In the genomic region with DNA sequence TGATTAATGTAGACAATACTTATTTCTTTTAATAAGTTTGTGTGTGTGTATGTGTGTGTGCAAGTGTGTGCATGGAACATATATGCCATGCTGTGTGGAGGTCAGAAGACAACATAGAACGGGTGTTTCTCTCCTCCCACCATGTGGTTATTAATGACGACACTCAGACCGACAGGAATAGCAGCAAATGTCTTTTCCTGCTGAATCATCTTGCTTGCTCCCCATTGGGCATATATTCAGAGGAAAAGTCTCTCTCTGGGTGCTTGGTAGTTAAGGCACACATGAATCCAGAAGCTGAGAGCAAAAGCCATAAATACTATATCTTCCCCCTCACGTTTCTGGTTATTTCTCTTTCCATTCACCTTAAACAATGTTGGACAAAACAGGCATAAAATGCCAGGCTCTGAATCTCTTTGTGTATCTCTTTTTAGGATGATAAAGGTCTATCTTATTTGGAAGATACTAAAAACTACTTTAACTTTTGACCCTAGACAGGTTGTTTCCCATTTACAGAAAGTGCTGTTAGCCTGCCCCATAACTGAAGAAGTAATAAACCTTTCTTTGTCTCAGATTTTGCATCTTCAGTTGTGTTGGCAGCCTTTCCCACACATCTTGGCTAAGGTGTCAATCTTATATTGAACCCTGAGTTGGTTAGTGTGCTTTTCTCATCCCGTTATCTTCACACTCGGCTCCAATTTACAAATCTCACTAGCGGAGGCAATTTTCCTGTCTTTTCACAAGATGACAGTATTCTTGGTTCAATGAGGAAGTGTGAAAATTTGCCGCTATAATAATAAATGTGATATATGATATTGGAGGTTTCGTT, we compare ENCODE assay signal across 19 mouse cellular contexts.
"Had no signal": no experiment of that assay in that cellular context is flagged by ENCODE, and none has a peak within 500 bp of the region (broad histone marks: within the 10 kb centered on the region; RNA-seq: fewer than 3 reads in every experiment).

No protein-coding gene starts in this region.

- H3K9me3 ChIP-seq: liver, embryonic 15.5 days; lung, embryonic 15.5 days; megakaryocyte, embryonic 14.5 days; midbrain, embryonic 12.5 days; neural tube, embryonic 12.5 days had no signal

- DNase-seq: liver, postnatal 0 days; lung, adult 2 months; lung, postnatal 14 days; lung, postnatal 36 days; midbrain, embryonic 14.5 days; retina, postnatal 1 day; right cerebral cortex, adult 18-20 months; right cerebral cortex, postnatal 25 days; right cerebral cortex, postnatal 4 days; spleen, adult 18-20 months; thymus, adult 2 months; thymus, postnatal 25 days; thymus, postnatal 4 days had no signal

- H3K4me3 ChIP-seq: liver, embryonic 15.5 days; lung, embryonic 15.5 days; megakaryocyte, embryonic 14.5 days; midbrain, embryonic 12.5 days; neural tube, embryonic 12.5 days had no signal

- H3K36me3 ChIP-seq: liver, embryonic 15.5 days; lung, embryonic 15.5 days; midbrain, embryonic 12.5 days; neural tube, embryonic 12.5 days had no signal

- H3K27me3 ChIP-seq: liver, embryonic 15.5 days; lung, embryonic 15.5 days; megakaryocyte, embryonic 14.5 days; midbrain, embryonic 12.5 days; neural tube, embryonic 12.5 days had no signal

- H3K27ac ChIP-seq: liver, embryonic 15.5 days; lung, embryonic 15.5 days; macrophage; midbrain, embryonic 12.5 days; neural tube, embryonic 12.5 days had no signal

- H3K9ac ChIP-seq: liver, embryonic 15.5 days; liver, postnatal 0 days; lung, embryonic 15.5 days; midbrain, embryonic 12.5 days; neural tube, embryonic 12.5 days had no signal

- H3K4me1 ChIP-seq: liver, embryonic 15.5 days; lung, embryonic 15.5 days; midbrain, embryonic 12.5 days; neural tube, embryonic 12.5 days had no signal
